Comparison of ENCODE assay signal across 18 mouse cellular contexts in the genomic region with DNA sequence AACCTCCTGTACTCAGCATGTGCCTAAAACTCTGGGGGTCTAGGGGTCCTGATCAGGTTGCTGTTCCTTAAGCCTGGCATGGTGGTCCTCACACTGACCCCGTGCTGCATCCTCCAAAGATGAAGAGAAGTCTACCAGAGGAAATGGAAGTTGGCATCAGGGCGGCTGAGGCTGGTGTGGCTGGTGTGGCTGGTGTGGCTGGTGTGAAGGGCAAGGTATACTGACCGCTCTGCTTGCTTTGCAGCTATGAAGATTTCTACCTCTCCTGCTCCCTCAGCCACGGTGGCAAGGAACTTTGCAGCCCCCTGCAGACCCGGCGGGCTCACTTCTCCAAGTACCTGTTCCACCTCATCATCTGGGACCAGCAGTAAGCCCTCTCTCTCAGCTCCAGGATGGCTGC. TPM values are rescaled to one million over a fixed set of nuclear protein-coding genes. Genes with fewer than 3 reads are reported as not detected.
DNase-seq lines count a peak whose midpoint lies in the region; ATAC-seq and TF ChIP-seq lines count a peak whose summit lies in the region.
"Had no signal": no experiment of that assay in that cellular context is flagged by ENCODE, and none has a peak within 500 bp of the region (broad histone marks: within the 10 kb centered on the region; RNA-seq: fewer than 3 reads in every experiment).

No protein-coding gene starts in this region.

- no peaks in the 10 kb centered on the region for H3K27me3 ChIP-seq in spleen, adult 2 months (ENCODE audit: control insufficient read depth, insufficient read depth, low read length)
- no peaks in the 10 kb centered on the region for H3K27me3 ChIP-seq in hindbrain, embryonic 11.5 days (ENCODE audit: control insufficient read depth, insufficient read depth, low read length)
- peaks cover 3% of the 10 kb centered on the region; the same call in 1 of the 2 replicates for H3K27me3 ChIP-seq in neural tube, embryonic 13.5 days
- no peaks in the 10 kb centered on the region for H3K27me3 ChIP-seq in liver, postnatal 0 days (ENCODE audit: insufficient read depth, low read length)
- H3K27me3 ChIP-seq: embryonic facial prominence, embryonic 12.5 days had no signal

- H3K36me3 ChIP-seq in spleen, adult 2 months (ENCODE audit: control insufficient read depth, insufficient read depth, low read length), result peaks cover 10% of the 10 kb centered on the region; the same call in 1 of the 2 replicates
- no peaks in the 10 kb centered on the region for H3K36me3 ChIP-seq in hindbrain, embryonic 11.5 days (ENCODE audit: control insufficient read depth, insufficient read depth, low read length)
- H3K36me3 ChIP-seq in neural tube, embryonic 13.5 days, result peaks cover 69% of the 10 kb centered on the region
- no peaks in the 10 kb centered on the region for H3K36me3 ChIP-seq in liver, postnatal 0 days (replicated peaks; ENCODE audit: insufficient read depth, low read length)

- DNase-seq in heart, adult 11 months, result peak; percentile 86
- no peak for DNase-seq in heart, postnatal 36 days
- DNase-seq in spleen, adult 2 months (ENCODE audit: low read depth in 1 of 2, low spot score in 2 of 2), result no peak
- DNase-seq in spleen, adult 12 weeks (ENCODE audit: low spot score), result no peak
- no peak for DNase-seq in hindbrain, embryonic 11.5 days (ENCODE audit: low spot score)
- no peak for DNase-seq in cerebellum, postnatal 14 days
- no peak for DNase-seq in liver, postnatal 0 days
- DNase-seq: adrenal gland, postnatal 36 days; cerebellum, adult 11-12 months; heart, postnatal 10 days; kidney, postnatal 36 days; lung, adult 18-20 months; lung, postnatal 14 days; thymus, postnatal 25 days had no signal

- H3K9me3 ChIP-seq in hindbrain, embryonic 11.5 days (ENCODE audit: control insufficient read depth, low read length), result no peaks in the 10 kb centered on the region
- H3K9me3 ChIP-seq in neural tube, embryonic 13.5 days, result no peaks in the 10 kb centered on the region
- H3K9me3 ChIP-seq in liver, postnatal 0 days (ENCODE audit: low read length), result no peaks in the 10 kb centered on the region
- H3K9me3 ChIP-seq: embryonic facial prominence, embryonic 12.5 days; limb, embryonic 10.5 days had no signal

- H3K27ac ChIP-seq in spleen, adult 2 months (ENCODE audit: insufficient read depth, low read length), result 0 out of 2 replicates have a peak overlapping the region, but pooled peaks have one; percentile 7
- 0 out of 2 replicates have a peak overlapping the region, but pooled peaks have one; percentile 42 for H3K27ac ChIP-seq in hindbrain, embryonic 11.5 days (ENCODE audit: low read depth, low read length)
- H3K27ac ChIP-seq in neural tube, embryonic 13.5 days (replicated peaks), result peak overlapping the region; percentile 88; the same call in 1 of the 2 replicates
- H3K27ac ChIP-seq in liver, postnatal 0 days (ENCODE audit: low read depth), result no peak overlapping the region
- H3K27ac ChIP-seq: limb, embryonic 10.5 days had no signal

- TF ChIP-seq CTCF in spleen, adult 2 months (IDR thresholded peaks at IDR 0.05; ENCODE audit: extremely low read depth, insufficient read depth, insufficient read length, insufficient replicate concordance), result no peak
- TF ChIP-seq CTCF in liver, postnatal 0 days (IDR thresholded peaks at IDR 0.05; ENCODE audit: low read depth), result no peak

- intact Hi-C loops in heart, postnatal 36 days (cut with DNase I), result no loop called here

- WGBS in spleen, adult 2 months, result 89% methylated on average over 6 of the region's 6 CpGs
- 38% methylated on average over 6 of the region's 6 CpGs for WGBS in hindbrain, embryonic 11.5 days
- WGBS in neural tube, embryonic 13.5 days, result 59% methylated on average over 6 of the region's 6 CpGs
- WGBS in liver, postnatal 0 days (ENCODE audit: insufficient replicate concordance), result 86% methylated on average over 6 of the region's 6 CpGs

- no peak for TF ChIP-seq EP300 in liver, postnatal 0 days (IDR thresholded peaks at IDR 0.05; ENCODE audit: low read depth)

- no peak overlapping the region for H3K4me3 ChIP-seq in spleen, adult 2 months (ENCODE audit: extremely low read depth, insufficient read depth, insufficient read length)
- no peak overlapping the region for H3K4me3 ChIP-seq in hindbrain, embryonic 11.5 days (ENCODE audit: low read depth, low read length)
- no peak overlapping the region for H3K4me3 ChIP-seq in neural tube, embryonic 13.5 days
- H3K4me3 ChIP-seq in liver, postnatal 0 days (ENCODE audit: low read depth, low read length), result no peak overlapping the region
- H3K4me3 ChIP-seq: embryonic facial prominence, embryonic 12.5 days; limb, embryonic 10.5 days had no signal

- H3K4me2 ChIP-seq in hindbrain, embryonic 11.5 days (replicated peaks; ENCODE audit: low read depth, low read length), result no peak overlapping the region
- no peak overlapping the region for H3K4me2 ChIP-seq in neural tube, embryonic 13.5 days
- no peak overlapping the region for H3K4me2 ChIP-seq in liver, postnatal 0 days (ENCODE audit: low read depth, low read length)
- H3K4me2 ChIP-seq: embryonic facial prominence, embryonic 12.5 days; heart, embryonic 11.5 days had no signal

- no peak for TF ChIP-seq POLR2A in spleen, adult 2 months (IDR thresholded peaks at IDR 0.05; ENCODE audit: low read depth, low read length)

- no peak overlapping the region for H3K9ac ChIP-seq in hindbrain, embryonic 11.5 days (ENCODE audit: low read depth, low read length)
- 0 out of 2 replicates have a peak overlapping the region, but pooled peaks have one; percentile 34 for H3K9ac ChIP-seq in neural tube, embryonic 13.5 days
- H3K9ac ChIP-seq in liver, postnatal 0 days (replicated peaks), result no peak overlapping the region

- ATAC-seq in hindbrain, embryonic 11.5 days (ENCODE audit: low FRiP score), result no peak
- no peak for ATAC-seq in neural tube, embryonic 13.5 days (ENCODE audit: low read depth)
- no peak for ATAC-seq in liver, postnatal 0 days

- peaks cover 38% of the 10 kb centered on the region for H3K4me1 ChIP-seq in spleen, adult 2 months (ENCODE audit: control insufficient read depth, insufficient read depth, insufficient read length)
- H3K4me1 ChIP-seq in hindbrain, embryonic 11.5 days (replicated peaks; ENCODE audit: control insufficient read depth, insufficient read depth, low read length), result peaks cover 11% of the 10 kb centered on the region
- H3K4me1 ChIP-seq in neural tube, embryonic 13.5 days (replicated peaks), result peaks cover 47% of the 10 kb centered on the region
- H3K4me1 ChIP-seq in liver, postnatal 0 days (ENCODE audit: insufficient read depth), result peaks cover 35% of the 10 kb centered on the region

RNA-seq across cellular contexts. Expression of a gene that starts 35.2 kb away (rescaled TPM):
- total RNA-seq in heart, postnatal 36 days (2021), result 10 to 100 TPM; 17.9 to 20.4 TPM
- 22.2 and 30.5 TPM in 2 replicates for polyA plus RNA-seq in spleen, adult 2 months (2012; rRNA removed)
- polyA plus RNA-seq in hindbrain, embryonic 11.5 days (2014; fragmentation: Nextera tagmentation; extraction: Ambion mirVana), result 15.7 and 21.2 TPM in 2 replicates
- 13.9 and 14.0 TPM in 2 replicates for polyA plus RNA-seq in neural tube, embryonic 13.5 days (2015; fragmentation: Nextera tagmentation; extraction: Ambion mirVana)
- polyA plus RNA-seq in liver, postnatal 0 days (2015; fragmentation: Nextera tagmentation; extraction: Ambion mirVana), result 0.83 and 1.00 TPM in 2 replicates

RNA-seq across cellular contexts. Expression of a gene that starts 50.2 kb away (rescaled TPM):
- total RNA-seq in heart, postnatal 36 days (2021), result 10 to 100 TPM; 24.1 to 26.0 TPM
- polyA plus RNA-seq in spleen, adult 2 months (2012; rRNA removed), result 19.7 and 26.6 TPM in 2 replicates
- polyA plus RNA-seq in hindbrain, embryonic 11.5 days (2014; fragmentation: Nextera tagmentation; extraction: Ambion mirVana), result 37.8 and 48.7 TPM in 2 replicates
- polyA plus RNA-seq in neural tube, embryonic 13.5 days (2015; fragmentation: Nextera tagmentation; extraction: Ambion mirVana), result 27.8 and 30.8 TPM in 2 replicates
- polyA plus RNA-seq in liver, postnatal 0 days (2015; fragmentation: Nextera tagmentation; extraction: Ambion mirVana), result 24.3 and 27.0 TPM in 2 replicates

RNA-seq across cellular contexts. Expression of a gene that starts 50.4 kb away (rescaled TPM):
- 10 to 100 TPM; 25.3 to 29.9 TPM for total RNA-seq in heart, postnatal 36 days (2021)
- polyA plus RNA-seq in spleen, adult 2 months (2012; rRNA removed), result 34.0 and 39.3 TPM in 2 replicates
- polyA plus RNA-seq in hindbrain, embryonic 11.5 days (2014; fragmentation: Nextera tagmentation; extraction: Ambion mirVana), result 36.6 and 61.7 TPM in 2 replicates
- 30.0 and 33.6 TPM in 2 replicates for polyA plus RNA-seq in neural tube, embryonic 13.5 days (2015; fragmentation: Nextera tagmentation; extraction: Ambion mirVana)
- 5.8 and 9.0 TPM in 2 replicates for polyA plus RNA-seq in liver, postnatal 0 days (2015; fragmentation: Nextera tagmentation; extraction: Ambion mirVana)
